In genomic region chr8:79079196-79079561, GRCm38 (mm10) we compare ENCODE assay signal across 14 mouse cellular contexts. TPM values are rescaled to one million over a fixed set of nuclear protein-coding genes. Genes with fewer than 3 reads are reported as not detected.
A peak's percentile ranks its signal among the peaks of the same experiment; 100 is the strongest.
DNase-seq lines count a peak whose midpoint lies in the region; ATAC-seq and TF ChIP-seq lines count a peak whose summit lies in the region.
"Had no signal": no experiment of that assay in that cellular context is flagged by ENCODE, and none has a peak within 500 bp of the region (broad histone marks: within the 10 kb centered on the region; RNA-seq: fewer than 3 reads in every experiment).

No protein-coding gene starts in this region.

- intact Hi-C loops in left cerebral cortex, postnatal 25 days (cut with DNase I): loop anchor here (2.0 kb wide), 1 partner anchor 48 kb away; no protein-coding TSS in a partner anchor
- intact Hi-C loops in left cerebral cortex, postnatal 10 days (cut with DNase I): no loop called here

- ATAC-seq in hindbrain, embryonic 14.5 days (ENCODE audit: low FRiP score): peak; percentile 25; the same call in 1 of the 2 replicates

- no peak overlapping the region for H3K4me3 ChIP-seq in cortical plate, adult 2 months (ENCODE audit: insufficient read depth, low read length)
- H3K4me3 ChIP-seq in hindbrain, embryonic 14.5 days (replicated peaks; ENCODE audit: low read length): no peak overlapping the region
- H3K4me3 ChIP-seq in myocyte: no peak overlapping the region

- WGBS in hindbrain, embryonic 14.5 days: 40% methylated on average over 3 of the region's 3 CpGs

- peak; percentile 48 to 51 for DNase-seq in left cerebral cortex, postnatal 25 days (ENCODE audit: low spot score in 2 of 2)
- DNase-seq in left cerebral cortex, postnatal 10 days (ENCODE audit: extremely low spot score in 1 of 2, low spot score in 2 of 2): no peak
- DNase-seq in hindbrain, embryonic 14.5 days (ENCODE audit: low spot score): no peak
- DNase-seq in adrenal gland, adult (ENCODE audit: inconsistent age in 2 of 2, low spot score in 1 of 2): no peak
- DNase-seq in adrenal gland, postnatal 36 days: no peak
- DNase-seq in gastrocnemius, adult 18-20 months (ENCODE audit: low spot score): no peak
- DNase-seq: adrenal gland, postnatal 25 days; gastrocnemius, postnatal 14 days; kidney, adult 2 months; liver had no signal

- 0 out of 2 replicates have a peak overlapping the region, but pooled peaks have one; percentile 22 for H3K27ac ChIP-seq in cortical plate, adult 2 months (ENCODE audit: insufficient read depth, low read length)
- H3K27ac ChIP-seq in hindbrain, embryonic 14.5 days: peak overlapping the region; percentile 78
- H3K27ac ChIP-seq: macrophage had no signal

- H3K9ac ChIP-seq in hindbrain, embryonic 14.5 days: no peak overlapping the region

- no peak for TF ChIP-seq POLR2A in cortical plate, adult 2 months (IDR thresholded peaks at IDR 0.05; ENCODE audit: extremely low read depth, insufficient read depth, low read length)
- TF ChIP-seq POLR2A in myocyte (IDR thresholded peaks at IDR 0.05; ENCODE audit: insufficient read length, low read depth): no peak

- H3K27me3 ChIP-seq in hindbrain, embryonic 14.5 days (ENCODE audit: control insufficient read depth, insufficient read depth, low read length): no peaks in the 10 kb centered on the region
- no peaks in the 10 kb centered on the region for H3K27me3 ChIP-seq in myocyte (ENCODE audit: control insufficient read depth, insufficient read depth, insufficient read length)

- H3K4me2 ChIP-seq in hindbrain, embryonic 14.5 days (replicated peaks): no peak overlapping the region
- H3K4me2 ChIP-seq in myocyte (ENCODE audit: low read depth): no peak overlapping the region

- H3K9me3 ChIP-seq in hindbrain, embryonic 14.5 days (ENCODE audit: control insufficient read depth, low read length): no peaks in the 10 kb centered on the region
- H3K9me3 ChIP-seq: G1E had no signal

- H3ac ChIP-seq in myocyte (ENCODE audit: control insufficient read depth, insufficient read length): no peak overlapping the region

- H3K79me2 ChIP-seq in myocyte (ENCODE audit: control insufficient read depth, insufficient read depth): no peaks in the 10 kb centered on the region

- no peak for TF ChIP-seq CTCF in cortical plate, adult 2 months (IDR thresholded peaks at IDR 0.05; ENCODE audit: extremely low read depth, insufficient read depth, low read length)

- H3K4me1 ChIP-seq in cortical plate, adult 2 months (ENCODE audit: control insufficient read depth, insufficient read depth, low read length): peaks cover 15% of the 10 kb centered on the region; the same call in 1 of the 2 replicates
- H3K4me1 ChIP-seq in hindbrain, embryonic 14.5 days (replicated peaks; ENCODE audit: control insufficient read depth, insufficient read depth, low read length): peaks cover 42% of the 10 kb centered on the region

- peaks cover 42% of the 10 kb centered on the region for H3K36me3 ChIP-seq in hindbrain, embryonic 14.5 days (replicated peaks; ENCODE audit: control insufficient read depth, insufficient read depth)
- H3K36me3 ChIP-seq in myocyte (ENCODE audit: control insufficient read depth, insufficient read depth): peaks cover 26% of the 10 kb centered on the region

TF ChIP-seq in myocyte, 11 proteins besides CTCF, POLR2A, EP300 and RAD21:
- TF ChIP-seq CEBPB (IDR thresholded peaks at IDR 0.05; ENCODE audit: insufficient read depth, poor library complexity, severe bottlenecking): no peak
- TF ChIP-seq USF1 (IDR thresholded peaks at IDR 0.05; ENCODE audit: low read depth): no peak
- peak; percentile 56 for TF ChIP-seq TCF3 (IDR thresholded peaks at IDR 0.05; ENCODE audit: insufficient read length, low read depth)
- TF ChIP-seq MYOD1 (IDR thresholded peaks at IDR 0.05; ENCODE audit: control insufficient read depth in 1 of 3, insufficient read length in 2 of 3, low read depth in 2 of 3): peak in 2 of 3 experiments; percentile 81 to 87
- TF ChIP-seq E2F4 (IDR thresholded peaks at IDR 0.05; ENCODE audit: insufficient read depth): no peak
- TF ChIP-seq MAX (IDR thresholded peaks at IDR 0.05; ENCODE audit: low read depth): no peak
- TF ChIP-seq SRF (IDR thresholded peaks at IDR 0.05; ENCODE audit: control insufficient read depth, insufficient read length, low read depth): no peak
- peak; percentile 75 for TF ChIP-seq TCF12 (IDR thresholded peaks at IDR 0.05; ENCODE audit: insufficient read depth, poor library complexity, severe bottlenecking)
- no peak for TF ChIP-seq POLR2AphosphoS2 (IDR thresholded peaks at IDR 0.05; ENCODE audit: insufficient read length, low read depth)
- TF ChIP-seq MYOG (IDR thresholded peaks at IDR 0.05; ENCODE audit: control insufficient read depth in 1 of 3, insufficient read depth in 1 of 3, insufficient read length in 2 of 3, low read depth in 2 of 3): peak; percentile 17 to 89 (median 40)

RNA-seq across cellular contexts. Expression of gene Zfp827, which starts 50.9 kb away (rescaled TPM):
- total RNA-seq in left cerebral cortex, postnatal 25 days (2021): 10 to 100 TPM; 36.6 to 41.0 TPM
- 10 to 100 TPM; 27.9 to 32.1 TPM for total RNA-seq in left cerebral cortex, postnatal 10 days (2021)
- polyA plus RNA-seq in cortical plate, adult 2 months (2012; rRNA removed): 29.6 and 32.4 TPM in 2 replicates
- 15.5 and 15.6 TPM in 2 replicates for polyA plus RNA-seq in hindbrain, embryonic 14.5 days (2014; fragmentation: Nextera tagmentation; extraction: Ambion mirVana)
- 7.7 TPM for polyA plus RNA-seq in myocyte (2012; fragmentation: generic; extraction: Trizol)
- total RNA-seq in adrenal gland, postnatal 36 days (2021): 10 to 100 TPM; 10.5 to 11.2 TPM
- 1 to 10 TPM; 3.1 to 4.2 TPM for total RNA-seq in gastrocnemius, adult 18-20 months (2021)

Comparison
In these comparisons a context has a peak if more than half of its experiments do, and no peak if none do; other contexts are left out.
1. DNase-seq: peak in left cerebral cortex, postnatal 25 days (2 of 2); none in left cerebral cortex, postnatal 10 days (0 of 2), hindbrain, embryonic 14.5 days (single experiment), adrenal gland, adult (0 of 2), adrenal gland, postnatal 36 days (0 of 2) and gastrocnemius, adult 18-20 months (single experiment).